Mouse (Mus musculus) liver, postnatal 0 days (tissue): ENCODE data around the gene Syne4.
A peak's percentile ranks its signal among the peaks of the same experiment; 100 is the strongest.

ENCODE experiments used
- CTCF ChIP-seq: sonication (generic); IDR thresholded peaks from 2 replicates; pipeline ENCODE4 v1.5.1; 2016; ENCODE audit warnings: antibody characterized with exemption, low read depth
- EP300 ChIP-seq: IDR thresholded peaks from 2 replicates; pipeline ENCODE4 v1.6.1; 2016; ENCODE audit warnings: antibody characterized with exemption, low read depth, mild to moderate bottlenecking

DNA sequence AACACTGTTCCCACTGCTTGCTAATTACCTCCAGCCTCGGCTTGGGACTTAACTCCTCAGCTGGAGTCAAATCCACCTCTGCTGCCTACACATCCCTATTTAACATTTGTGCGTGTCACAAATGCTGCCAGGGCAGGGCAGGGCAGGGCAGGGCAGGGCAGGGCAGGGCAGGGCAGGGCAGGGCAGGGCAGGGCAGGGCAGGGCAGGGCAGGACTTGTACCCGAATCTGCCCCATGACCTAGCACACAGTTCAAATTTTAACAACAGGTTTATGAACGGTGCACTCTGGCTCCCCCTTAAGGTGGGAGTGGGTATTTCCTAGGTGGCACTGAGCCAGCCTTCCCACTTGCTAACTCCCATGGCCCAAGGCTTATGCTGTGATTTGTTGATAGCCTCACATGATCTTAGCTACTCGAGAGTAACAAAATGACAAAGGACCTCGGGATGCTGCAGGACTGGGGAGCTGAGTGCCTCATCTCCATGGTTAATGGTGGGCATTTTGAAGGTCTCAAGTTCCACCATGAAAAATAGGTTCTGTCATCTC, 38.7 kb downstream of the Syne4 start:
- peak; percentile 81 for TF ChIP-seq CTCF
- no peak for TF ChIP-seq EP300
